Mouse (Mus musculus): ENCODE measurements at regions not wholly inside any gene's neighbourhood (a gene's known extent, or its start where the extent isn't known, plus 50 kb on each side); places are given as distances from the start of the nearest gene placed in this dataset.

DNA sequence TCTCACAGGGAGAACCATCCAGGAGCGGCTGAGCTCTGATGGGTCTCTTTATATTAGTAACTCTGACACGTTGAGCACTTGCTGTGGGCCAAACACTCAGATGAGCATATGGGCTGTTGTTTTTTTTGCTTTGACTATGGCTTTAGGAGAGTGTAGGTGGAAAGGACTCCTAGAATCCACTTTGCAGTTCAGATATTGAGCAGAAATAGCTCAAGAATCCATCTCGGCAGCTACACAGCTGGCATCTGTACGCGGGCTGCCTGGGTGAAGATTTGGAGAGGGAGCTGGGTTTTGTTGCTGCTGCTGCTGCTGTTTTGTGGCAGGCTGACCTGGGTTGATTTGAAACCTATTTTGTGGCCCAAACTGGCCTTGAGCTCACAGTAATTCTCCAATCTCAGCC is 281.0 kb downstream of the Rps24 start:
- no peak for DNase-seq (ENCODE audit: extremely low spot score in 1 of 2, low spot score in 1 of 2)

DNA sequence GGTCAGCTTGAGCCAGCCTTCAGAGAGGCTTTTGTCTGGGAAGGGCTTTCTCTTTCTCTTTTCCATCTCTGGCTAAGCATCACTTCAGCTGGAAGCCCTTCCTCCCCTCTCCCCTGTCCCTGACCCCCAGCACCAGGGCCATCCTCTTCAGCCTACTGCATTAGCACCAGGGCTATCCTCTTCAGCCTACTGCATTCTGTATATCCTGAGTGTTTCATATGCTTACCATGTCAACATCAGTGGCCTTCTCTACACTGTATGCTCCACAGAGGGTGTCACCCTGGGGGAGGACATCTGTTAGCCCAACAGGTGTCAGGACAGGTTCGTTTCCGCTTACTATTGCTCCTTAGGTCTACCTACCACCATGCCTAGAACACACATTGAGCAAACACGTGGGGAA is 282.5 kb downstream of the Rps24 start:
- DNase-seq (ENCODE audit: extremely low spot score in 1 of 2, low spot score in 1 of 2) = no peak

DNA sequence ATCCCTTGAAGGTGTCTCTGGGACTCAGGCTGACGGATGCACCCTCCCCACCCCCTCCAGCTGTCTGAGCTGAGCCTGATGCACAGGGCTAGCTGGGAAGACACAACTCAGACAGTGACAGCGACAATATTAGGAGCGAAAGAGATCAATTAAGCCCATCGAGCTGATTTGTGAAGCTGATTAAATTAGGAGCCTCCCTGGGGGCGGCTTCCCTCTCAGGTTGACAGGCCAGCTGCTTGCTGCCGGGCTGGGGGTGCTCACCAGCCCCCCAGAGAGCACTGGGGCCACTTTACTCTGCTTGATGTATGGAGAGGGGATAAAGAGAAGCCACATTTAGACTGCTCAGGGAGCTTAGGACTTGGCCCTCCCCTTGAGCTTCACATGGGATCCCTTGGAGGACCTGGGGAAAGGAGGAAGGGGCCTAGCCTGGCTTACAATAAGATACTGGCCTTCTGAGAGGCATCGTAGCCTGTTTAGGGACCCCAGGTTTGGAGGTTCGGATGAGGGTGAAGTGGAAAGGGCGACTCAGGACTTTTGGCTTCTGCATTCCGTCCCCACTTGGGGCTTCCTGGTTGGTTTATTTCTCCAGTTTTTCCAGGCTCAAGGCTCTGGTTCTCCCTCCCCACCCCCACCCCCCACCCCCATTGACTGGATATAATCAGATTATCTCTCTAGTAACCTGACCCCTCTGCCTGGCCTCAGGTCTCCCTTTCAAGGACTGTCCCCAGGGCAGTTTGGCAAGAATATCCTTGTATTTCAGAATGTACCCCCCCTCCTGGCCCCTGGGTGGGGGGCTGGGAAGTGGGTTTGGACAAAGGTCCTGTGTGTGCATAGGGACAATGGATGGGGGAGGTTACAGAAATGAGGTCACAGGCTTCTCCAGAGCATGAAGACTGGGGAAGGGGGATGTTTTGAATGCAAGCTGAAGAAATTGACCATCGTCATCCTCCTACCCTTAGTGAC is 283.4 kb downstream of the Rps24 start:
- DNase-seq (ENCODE audit: extremely low spot score in 1 of 2, low spot score in 1 of 2) = no peak

DNA sequence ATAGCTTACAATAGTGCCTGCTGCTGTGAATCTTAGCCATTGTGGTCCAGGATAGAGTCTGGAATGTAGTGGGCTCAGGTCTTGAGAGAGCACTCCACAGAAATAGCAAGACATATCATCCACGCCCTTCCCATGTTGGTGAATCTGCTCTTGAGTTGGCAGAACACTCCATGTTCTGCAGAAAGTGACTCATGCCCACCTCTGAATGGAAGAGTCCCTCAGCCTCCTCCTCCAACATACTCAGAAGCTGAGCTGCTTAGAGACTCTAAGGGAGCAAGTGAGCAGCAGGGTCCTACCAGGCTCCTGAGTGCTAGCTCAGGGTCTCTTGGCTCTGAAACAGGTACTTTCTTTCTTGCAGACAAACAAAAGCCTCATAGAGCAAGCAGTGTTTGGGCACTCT is 284.7 kb downstream of the Rps24 start:
- DNase-seq (ENCODE audit: extremely low spot score in 1 of 2, low spot score in 1 of 2) = no peak

DNA sequence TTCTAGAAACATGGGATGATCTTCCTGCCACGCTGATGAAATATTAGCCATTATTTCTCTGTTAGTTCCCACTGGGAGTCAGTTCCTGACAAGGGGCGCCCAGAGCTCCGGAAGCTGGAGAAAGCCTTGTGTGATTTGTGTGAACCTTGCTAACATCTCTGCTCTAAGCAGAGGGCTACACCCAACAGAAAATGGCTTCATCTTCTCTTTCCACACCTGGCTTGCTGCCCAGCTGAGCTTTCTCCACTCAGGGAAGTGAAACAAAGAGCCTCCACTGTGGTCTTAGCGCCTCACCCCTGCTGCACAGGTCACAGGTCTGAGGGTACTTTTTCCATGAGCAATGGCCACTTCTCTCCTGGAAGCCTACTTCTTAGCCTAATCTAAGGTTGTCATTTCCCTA is 285.2 kb downstream of the Rps24 start:
- DNase-seq (ENCODE audit: extremely low spot score in 1 of 2, low spot score in 1 of 2) = no peak

DNA sequence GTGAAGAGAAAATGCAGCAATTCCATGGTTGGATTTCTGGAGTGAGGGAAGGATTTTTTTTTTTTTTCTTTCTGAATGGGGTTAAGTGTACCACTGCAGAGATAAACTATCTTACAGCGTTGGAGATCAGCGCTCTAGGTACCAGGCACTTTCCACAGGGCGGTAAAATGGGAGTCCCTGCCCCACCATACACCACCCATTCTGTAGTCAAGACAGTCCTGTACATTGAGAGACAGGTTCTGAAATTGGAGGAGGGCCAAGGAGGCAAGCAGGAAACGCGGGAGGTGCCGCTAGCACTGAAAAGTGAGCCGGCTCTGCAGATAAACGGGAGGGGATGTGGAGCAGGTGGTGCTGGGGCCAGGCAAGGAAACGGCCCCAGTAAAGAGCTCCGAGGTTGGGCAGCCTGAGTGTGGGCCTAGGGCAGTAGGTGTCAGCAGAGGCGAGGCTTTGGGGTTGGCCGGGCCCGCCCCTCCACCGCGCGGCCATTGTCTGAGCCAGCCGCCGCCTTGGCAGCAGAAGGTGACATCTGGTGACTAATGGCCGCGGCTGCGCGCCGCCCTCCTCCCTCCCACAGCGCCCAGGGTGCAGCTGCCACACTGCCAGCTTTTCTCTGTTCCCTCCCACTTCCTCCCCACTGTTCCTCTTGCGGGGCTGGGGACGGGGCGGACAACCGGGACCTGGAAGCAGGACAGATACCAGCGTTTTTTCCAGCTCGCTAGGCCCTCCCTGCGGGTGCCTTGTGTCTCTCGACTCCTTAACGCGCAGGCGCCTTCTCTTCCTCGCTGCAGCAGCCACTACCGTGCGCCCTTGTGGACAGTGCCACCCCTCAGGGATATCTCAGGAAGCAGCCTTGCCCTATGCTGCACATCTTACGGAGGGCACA is 292.1 kb downstream of the Rps24 start:
- peak; percentile 67 to 87 for DNase-seq (ENCODE audit: extremely low spot score in 1 of 2, low spot score in 1 of 2)

DNA sequence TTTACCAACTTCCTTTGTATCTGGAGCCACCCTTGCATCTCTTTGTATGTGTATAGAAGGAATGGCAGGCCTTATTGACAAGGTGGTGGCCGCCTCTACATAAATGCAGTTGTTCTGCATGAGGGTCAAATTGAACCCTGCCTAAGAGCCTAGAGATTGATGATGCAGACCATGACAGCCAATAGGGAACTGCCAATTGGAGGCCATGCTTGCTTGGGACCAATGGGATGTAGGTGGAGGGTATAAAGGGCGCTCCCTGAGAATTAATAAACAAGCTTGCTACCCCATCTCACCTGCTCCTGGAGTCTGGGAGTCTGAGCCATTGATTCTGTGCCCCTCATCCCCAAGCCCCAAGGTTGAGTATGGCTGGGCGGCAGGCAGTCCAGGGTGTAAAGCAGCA is 294.7 kb downstream of the Rps24 start:
- DNase-seq (ENCODE audit: extremely low spot score in 1 of 2, low spot score in 1 of 2) = no peak

DNA sequence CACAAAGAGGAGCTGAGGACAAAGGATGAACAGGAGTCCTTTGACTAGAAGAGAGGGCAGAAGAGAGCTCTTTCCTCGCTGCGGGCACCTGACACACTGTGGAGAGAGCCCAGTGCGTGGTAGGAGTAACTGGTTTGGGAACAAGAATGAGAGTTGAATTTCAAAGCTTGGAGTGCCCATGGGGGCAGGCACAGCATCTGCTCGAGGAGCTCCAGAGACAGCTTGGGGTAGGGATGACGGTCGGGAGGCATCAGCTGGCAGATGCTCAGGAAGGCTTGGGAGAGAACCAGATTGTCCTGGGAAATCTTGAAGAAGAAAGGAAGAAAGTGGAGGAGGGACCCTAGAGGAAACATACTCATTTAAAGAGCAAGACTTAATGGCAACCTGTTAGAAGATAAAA is 297.0 kb downstream of the Rps24 start:
- DNase-seq (ENCODE audit: extremely low spot score in 1 of 2, low spot score in 1 of 2) = no peak

DNA sequence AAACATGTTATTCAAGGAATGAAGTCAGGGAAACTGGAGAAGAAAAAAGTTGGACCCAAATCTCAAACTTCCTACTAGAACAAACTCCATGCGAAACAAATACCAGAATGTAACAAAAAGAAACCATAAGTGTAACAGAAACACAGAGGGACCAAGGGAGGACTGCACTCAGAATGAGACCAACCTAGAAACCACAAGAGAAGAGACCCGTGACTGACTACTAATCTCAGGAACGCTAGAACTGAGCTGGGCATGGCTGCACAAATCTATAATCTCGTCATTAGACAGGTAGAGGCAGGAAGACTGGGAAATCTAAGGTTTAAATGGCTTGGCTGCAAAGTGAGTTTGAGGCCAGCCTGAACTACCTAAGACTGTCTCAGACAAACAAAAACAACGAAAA is 298.5 kb downstream of the Rps24 start:
- no peak for DNase-seq (ENCODE audit: extremely low spot score in 1 of 2, low spot score in 1 of 2)

DNA sequence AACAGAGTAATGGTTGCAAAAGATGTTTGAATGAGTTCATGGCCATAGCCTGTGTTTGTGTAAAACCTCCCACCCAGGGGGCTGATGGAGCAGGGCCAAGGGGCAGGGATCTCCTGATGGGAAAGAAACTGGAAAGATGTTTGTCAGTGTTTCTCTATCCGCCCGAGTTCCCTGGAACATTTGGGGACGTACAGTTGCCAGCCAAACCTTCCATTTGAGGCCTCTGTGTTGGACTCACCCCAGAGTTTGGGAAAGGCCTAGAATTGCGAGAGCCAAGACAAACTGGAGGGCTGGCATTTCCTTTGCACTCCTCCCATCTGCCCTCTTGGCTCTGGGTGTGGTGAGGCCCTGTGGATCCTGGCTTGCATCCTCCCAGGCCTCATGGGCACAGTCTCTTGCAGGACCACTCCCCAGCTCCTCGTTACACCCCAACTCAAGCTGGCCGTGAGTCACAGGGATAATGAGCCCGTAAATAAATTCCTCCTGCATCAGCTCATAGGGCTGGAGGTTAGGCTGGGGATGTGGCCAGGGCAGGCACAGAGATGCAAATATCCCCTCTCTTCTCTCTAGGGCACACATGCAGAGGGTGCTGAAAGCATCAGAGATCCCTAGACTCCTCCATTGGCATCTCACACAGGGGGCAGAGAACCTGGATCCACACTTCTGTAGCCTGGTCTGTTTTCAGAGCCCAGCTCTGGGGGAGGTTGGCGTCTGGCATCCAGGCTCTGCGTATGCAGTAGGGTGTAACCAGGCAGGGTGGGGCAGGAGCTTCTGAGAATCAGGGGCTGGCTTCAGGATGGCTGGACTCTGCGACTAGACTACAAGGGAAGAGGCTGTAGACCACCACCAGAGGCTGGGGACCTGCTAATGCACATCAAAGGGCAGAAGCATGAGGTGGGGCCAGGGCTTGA is 306.7 kb downstream of the Rps24 start:
- DNase-seq (ENCODE audit: extremely low spot score in 1 of 2, low spot score in 1 of 2) = no peak

DNA sequence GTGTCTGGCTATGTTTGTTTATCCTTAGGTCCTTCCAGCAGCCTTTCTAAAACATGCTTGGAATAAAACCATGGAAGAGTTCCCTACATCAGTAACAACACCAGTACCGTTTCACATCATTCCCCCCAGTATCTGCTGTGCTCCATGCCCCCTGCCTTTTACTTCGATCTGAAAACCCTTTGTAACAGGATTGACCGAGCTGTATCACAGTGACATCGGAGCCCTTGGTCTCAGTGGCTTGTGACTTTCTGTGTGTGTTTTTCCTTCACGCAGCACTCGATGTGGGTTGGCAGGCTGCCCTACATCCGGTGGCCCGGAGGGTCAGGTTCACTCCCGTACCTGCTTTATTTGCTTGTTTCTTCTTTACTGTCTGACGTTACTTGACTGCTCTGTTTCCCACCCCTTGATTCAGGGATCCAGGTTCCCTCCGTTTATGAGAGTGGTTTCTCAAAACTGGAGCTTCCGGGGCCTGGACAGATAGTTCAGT is 307.5 kb downstream of the Rps24 start:
- no peak for DNase-seq (ENCODE audit: extremely low spot score in 1 of 2, low spot score in 1 of 2)

DNA sequence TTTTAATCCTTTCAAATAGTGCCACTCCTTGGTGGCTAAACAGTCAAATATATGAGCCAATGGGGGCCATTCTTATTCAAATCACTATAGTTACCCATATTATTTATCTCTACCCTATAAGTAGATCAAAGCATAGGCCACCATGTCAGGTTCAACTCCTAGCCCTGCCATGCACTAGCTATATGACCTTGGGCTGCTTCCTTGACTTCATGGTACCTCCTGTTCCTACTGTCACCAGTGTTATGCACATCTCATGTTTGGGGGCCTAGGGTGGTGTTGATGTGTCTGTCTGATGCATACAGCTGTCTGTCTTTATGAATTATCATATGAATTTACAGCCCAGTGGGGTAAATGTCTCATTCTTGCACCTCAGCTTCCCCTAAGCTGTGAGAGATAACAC is 310.6 kb downstream of the Rps24 start:
- no peak for DNase-seq (ENCODE audit: extremely low spot score in 1 of 2, low spot score in 1 of 2)

DNA sequence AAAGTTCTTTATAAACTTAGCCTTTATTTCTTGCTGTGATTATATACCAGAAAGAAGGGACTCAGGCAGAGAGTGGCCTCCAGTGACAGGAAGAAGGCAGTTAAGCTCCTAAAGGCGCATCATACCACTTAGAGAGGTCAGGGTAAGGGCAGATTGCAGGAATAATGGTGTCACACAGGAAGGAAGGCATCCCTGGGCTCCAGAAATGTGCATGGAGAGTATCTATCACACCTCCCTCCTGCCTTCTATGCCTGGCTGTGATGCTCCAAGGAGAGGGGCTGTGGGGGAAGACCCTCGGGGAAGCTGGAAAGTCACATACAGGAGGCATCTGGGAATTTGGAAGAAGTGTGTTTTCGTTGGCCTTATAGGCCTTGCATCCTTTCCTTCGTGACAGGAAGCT is 311.1 kb downstream of the Rps24 start:
- DNase-seq (ENCODE audit: extremely low spot score in 1 of 2, low spot score in 1 of 2) = no peak

DNA sequence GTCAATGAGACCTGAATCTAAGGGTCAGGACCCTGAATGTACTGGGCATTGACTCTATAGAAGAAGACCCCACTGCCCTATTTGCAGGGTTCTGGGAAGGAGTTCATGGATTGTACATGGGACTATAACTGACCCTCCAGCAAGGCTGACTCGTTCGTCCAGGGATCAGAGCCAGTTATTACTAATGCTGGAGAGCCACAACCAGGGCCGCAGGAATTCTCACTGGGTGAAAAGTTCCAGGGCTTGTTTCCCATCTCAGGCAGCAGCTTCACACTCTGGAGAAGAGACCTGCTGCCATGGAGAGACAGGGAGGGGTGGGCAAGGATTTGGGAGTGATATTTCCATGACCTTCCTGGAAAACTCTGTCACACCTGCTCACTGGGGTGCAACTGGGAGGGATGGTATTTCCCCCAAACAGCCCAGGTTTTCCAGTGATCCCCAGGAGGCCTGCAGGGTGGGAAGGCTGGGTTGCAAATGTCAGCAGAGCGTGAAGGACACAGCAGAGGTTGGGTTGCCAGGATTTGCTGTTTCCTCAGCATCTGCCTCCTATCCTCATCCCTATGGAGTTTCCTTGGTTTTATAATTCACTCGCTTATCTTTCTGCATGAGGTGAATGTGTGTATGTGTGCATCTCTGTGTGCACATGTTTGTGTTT is 316.2 kb downstream of the Rps24 start:
- DNase-seq (ENCODE audit: extremely low spot score in 1 of 2, low spot score in 1 of 2) = no peak

DNA sequence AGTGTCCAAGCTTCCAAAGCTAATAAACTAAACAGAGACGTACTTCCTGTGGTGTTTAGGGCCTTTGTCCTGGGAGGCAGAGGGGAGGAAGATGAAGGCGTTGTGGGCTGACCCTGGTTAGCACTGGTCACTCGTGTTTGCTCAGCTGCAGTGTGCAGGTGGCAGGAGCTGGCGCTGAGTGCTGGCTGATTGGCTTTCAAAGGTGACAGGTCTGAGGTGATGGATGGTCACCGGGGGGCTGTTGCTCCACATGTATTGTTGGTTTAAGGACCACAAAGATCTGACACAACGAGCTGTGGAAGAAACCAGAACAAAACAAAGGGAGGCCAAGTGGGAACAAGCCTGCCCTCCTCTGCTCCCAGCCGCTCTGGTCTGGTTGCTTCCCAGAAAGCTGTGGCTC is 320.1 kb downstream of the Rps24 start:
- DNase-seq (ENCODE audit: extremely low spot score in 1 of 2, low spot score in 1 of 2) = no peak

DNA sequence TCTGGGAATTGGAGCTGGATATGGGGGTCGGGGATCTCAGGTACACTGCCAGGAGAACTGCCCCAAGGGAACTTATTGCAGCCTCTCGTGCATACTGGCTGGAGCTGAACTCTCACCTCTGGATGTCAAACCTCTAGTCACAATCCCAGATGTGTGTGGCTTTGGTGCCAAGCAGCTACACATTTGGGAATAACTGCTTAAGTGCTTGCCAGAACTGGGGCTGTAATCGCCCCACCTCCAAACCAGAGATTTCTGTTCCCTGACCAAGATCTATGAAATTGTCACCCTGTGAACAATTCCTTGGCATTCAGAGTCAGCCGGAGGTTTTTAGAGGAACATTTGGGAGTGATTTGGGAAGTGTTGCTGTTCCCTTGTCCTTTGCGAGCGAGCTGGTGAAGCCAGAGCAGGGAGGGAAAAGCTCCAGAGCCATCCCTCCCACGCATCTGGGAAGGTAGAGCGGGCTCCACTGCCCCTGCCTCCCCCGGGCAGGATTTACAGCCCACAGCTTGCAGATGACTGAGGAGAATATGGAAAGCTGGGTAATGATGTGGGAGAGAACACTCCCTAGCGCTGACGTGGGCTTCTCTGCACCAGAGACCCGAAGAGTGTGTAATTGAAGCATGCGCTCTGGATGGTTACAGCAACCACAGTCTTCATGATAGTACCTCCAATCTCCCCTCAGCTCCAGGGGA is 336.1 kb downstream of the Rps24 start:
- DNase-seq (ENCODE audit: extremely low spot score in 1 of 2, low spot score in 1 of 2) = no peak

DNA sequence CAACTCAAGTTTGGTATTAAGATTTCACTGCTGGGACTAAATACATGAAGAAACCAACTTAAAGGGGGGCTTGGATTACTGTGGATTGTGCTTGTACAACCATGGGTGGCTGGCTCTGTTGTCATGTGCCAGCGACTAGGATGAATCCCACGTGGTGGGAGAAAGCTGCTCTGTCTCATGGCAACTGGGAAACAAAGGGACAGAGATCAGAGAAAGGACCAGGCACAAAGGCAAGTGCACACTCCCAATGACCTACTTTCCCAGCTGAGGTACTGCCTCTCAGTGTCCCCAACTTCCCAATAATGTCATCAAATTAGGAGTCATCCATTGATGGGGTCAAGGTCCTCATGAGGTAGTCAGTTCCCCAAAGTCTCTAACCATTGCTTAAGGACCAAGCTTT is 337.4 kb downstream of the Rps24 start:
- no peak for DNase-seq (ENCODE audit: extremely low spot score in 1 of 2, low spot score in 1 of 2)

DNA sequence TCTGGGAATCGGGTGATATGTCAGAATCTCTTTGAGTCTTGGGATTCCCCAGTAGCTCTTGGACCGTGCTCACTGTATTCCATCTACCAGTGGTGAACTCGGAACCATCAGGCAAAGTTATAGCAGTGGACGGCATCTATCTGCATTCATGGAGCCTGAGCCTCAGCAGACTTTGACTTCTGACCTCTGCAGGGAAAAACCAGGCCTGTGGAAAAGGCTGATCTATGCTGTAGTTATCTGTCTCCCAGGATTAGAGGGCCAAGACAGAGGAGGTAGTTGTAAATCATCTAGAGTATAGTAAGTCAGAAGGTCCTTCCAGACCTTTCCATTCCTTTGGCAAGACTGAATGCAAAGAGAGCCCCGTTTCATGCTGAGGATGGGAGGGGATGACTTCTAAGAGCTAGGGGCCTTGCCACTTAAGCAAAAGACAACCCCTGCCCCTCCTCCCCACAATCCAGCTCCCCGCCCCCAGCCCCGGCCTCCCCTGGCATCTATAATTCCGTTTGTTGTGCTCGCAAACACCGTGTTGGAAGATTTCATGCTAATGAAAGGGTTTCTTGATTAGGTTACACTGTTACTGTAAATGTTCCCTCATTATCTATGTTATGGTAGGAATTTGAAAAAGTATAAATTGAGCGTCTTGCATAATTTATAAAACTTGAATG is 338.9 kb downstream of the Rps24 start:
- no peak for DNase-seq (ENCODE audit: extremely low spot score in 1 of 2, low spot score in 1 of 2)
